Mouse (Mus musculus) stomach, embryonic 16.5 days (tissue): ENCODE data around the gene Tm9sf4. TPM values are rescaled to one million over a fixed set of nuclear protein-coding genes. Genes with fewer than 3 reads are reported as not detected.

Source experiments
- ATAC-seq: fragments of 200-750 bp; cut with Nextera tagmentation; 2 replicates; pipeline ENCODE4 v1.8.0; 2017; ENCODE audit warnings: moderate number of reproducible peaks, moderate TSS enrichment; ENCODE audit not compliant: insufficient read depth, low FRiP score
- H3K27ac ChIP-seq: fragments of 300-500 bp; sonication (generic); 2 replicates; pipeline ENCODE4 v1.5.1; 2014; ENCODE audit warnings: low read length
- H3K27me3 ChIP-seq: fragments of 300-500 bp; sonication (generic); 2 replicates; pipeline ENCODE4 v1.6.1; 2014; ENCODE audit warnings: low read length, control low read depth, mixed read lengths; ENCODE audit not compliant: control insufficient read depth, insufficient read depth
- H3K36me3 ChIP-seq: fragments of 300-500 bp; sonication (generic); 2 replicates; pipeline ENCODE4 v1.6.1; 2014; ENCODE audit warnings: low read length; ENCODE audit not compliant: control insufficient read depth, insufficient read depth
- H3K4me1 ChIP-seq: fragments of 300-500 bp; sonication (generic); 2 replicates; pipeline ENCODE4 v1.6.1; 2014; ENCODE audit warnings: low read length, control low read depth, mixed read lengths; ENCODE audit not compliant: control insufficient read depth, insufficient read depth
- H3K4me2 ChIP-seq: fragments of 300-500 bp; sonication (generic); 2 replicates; pipeline ENCODE4 v1.6.1; 2014; ENCODE audit warnings: low read depth, low read length, mixed read lengths
- H3K4me3 ChIP-seq: fragments of 300-500 bp; sonication (generic); replicated peaks from 2 replicates; pipeline ENCODE4 v1.5.1; 2014; ENCODE audit warnings: mild to moderate bottlenecking, low read length
- H3K9ac ChIP-seq: fragments of 300-500 bp; sonication (generic); 2 replicates; pipeline ENCODE4 v1.6.1; 2014; ENCODE audit warnings: low read length
- H3K9me3 ChIP-seq: fragments of 300-500 bp; sonication (generic); replicated peaks from 2 replicates; pipeline ENCODE4 v1.6.1; 2016; ENCODE audit warnings: low read length, control low read depth; ENCODE audit not compliant: control insufficient read depth
- WGBS: fragments of 180-500 bp; shearing (Covaris S2); extraction: QIAGEN DNeasy Blood & Tissue Kit; methylation state at CpG from one replicate; pipeline ENCODE4 v1.1.7; 2014; 5-methylcytosine and 5-hydroxymethylcytosine counted together
- polyA plus RNA-seq: library from polyadenylated mRNA; unstranded; fragments of >200 nt; fragmentation: Nextera tagmentation; extraction: Ambion mirVana; gene quantifications from 2 replicates; pipeline ENCODE4 v1.2.1, GENCODE M21; 2015

The Tm9sf4 gene
- polyA plus RNA-seq, 1 experiment from 2014 or later, result 86.7 TPM

- peaks cover 31% of the 10 kb centered on the region for H3K36me3 ChIP-seq
- no peak overlapping the region for H3K4me3 ChIP-seq
- H3K27ac ChIP-seq, result no peak overlapping the region
- no peaks in the 10 kb centered on the region for H3K4me1 ChIP-seq
- no peaks in the 10 kb centered on the region for H3K27me3 ChIP-seq
- H3K4me2 ChIP-seq, result no peak overlapping the region
- 72% methylated on average over 5 of the region's 5 CpGs for WGBS
- ATAC-seq, result no peak
- H3K9ac ChIP-seq, result no peak overlapping the region
- H3K9me3 ChIP-seq, result no peaks in the 10 kb centered on the region
These were observed 37.4 kb downstream of the Tm9sf4 start for GRCm38 (mm10) chr2:153198485-153198884.

- H3K9me3 ChIP-seq, result no peaks in the 10 kb centered on the region
- no peak overlapping the region for H3K4me3 ChIP-seq
- H3K27ac ChIP-seq, result no peak overlapping the region
- 84% methylated on average over 2 of the region's 2 CpGs for WGBS
- no peaks in the 10 kb centered on the region for H3K4me1 ChIP-seq
- ATAC-seq, result no peak
- no peak overlapping the region for H3K9ac ChIP-seq
- peaks cover 32% of the 10 kb centered on the region for H3K36me3 ChIP-seq
- no peak overlapping the region for H3K4me2 ChIP-seq
- H3K27me3 ChIP-seq, result no peaks in the 10 kb centered on the region
These were observed 38.0 kb downstream of the Tm9sf4 start for GRCm38 (mm10) chr2:153199114-153199513.

GRCm38 (mm10) chr2:153202766-153203165 lies 41.7 kb downstream of the Tm9sf4 start:
- no peak overlapping the region for H3K9ac ChIP-seq
- H3K4me3 ChIP-seq, result no peak overlapping the region
- H3K27ac ChIP-seq, result no peak overlapping the region
- H3K36me3 ChIP-seq, result peaks cover 19% of the 10 kb centered on the region; the same call in 1 of the 2 replicates
- no peaks in the 10 kb centered on the region for H3K27me3 ChIP-seq
- H3K4me2 ChIP-seq, result no peak overlapping the region
- ATAC-seq, result no peak
- H3K4me1 ChIP-seq, result no peaks in the 10 kb centered on the region
- H3K9me3 ChIP-seq, result no peaks in the 10 kb centered on the region
- WGBS, result 73% methylated on average over 1 of the region's 1 CpGs

- no peak overlapping the region for H3K4me3 ChIP-seq
- H3K4me2 ChIP-seq, result no peak overlapping the region
- H3K27me3 ChIP-seq, result no peaks in the 10 kb centered on the region
- WGBS, result 96% methylated on average over 2 of the region's 2 CpGs
- no peak overlapping the region for H3K27ac ChIP-seq
- H3K4me1 ChIP-seq, result no peaks in the 10 kb centered on the region
- H3K9me3 ChIP-seq, result no peaks in the 10 kb centered on the region
- no peak for ATAC-seq
- no peak overlapping the region for H3K9ac ChIP-seq
- peaks cover 24% of the 10 kb centered on the region for H3K36me3 ChIP-seq
These were observed 47.0 kb downstream of the Tm9sf4 start for GRCm38 (mm10) chr2:153208149-153208548.

- Histone ChIP-seq H3K4me2 (no peak overlapping the region), H3K9me3 (no peaks in the 10 kb centered on the region), H3K9ac (no peak overlapping the region), H3K4me3 (no peak overlapping the region), H3K4me1 (no peaks in the 10 kb centered on the region), H3K36me3 (peaks cover 21% of the 10 kb centered on the region), H3K27me3 (no peaks in the 10 kb centered on the region), H3K27ac (no peak overlapping the region)
- ATAC-seq, result no peak
- WGBS, result 89% methylated on average over 5 of the region's 5 CpGs
These were observed 48.2 kb downstream of the Tm9sf4 start for GRCm38 (mm10) chr2:153209286-153209685.

- Histone ChIP-seq H3K27me3 (no peaks in the 10 kb centered on the region), H3K27ac (no peak overlapping the region), H3K4me1 (no peaks in the 10 kb centered on the region), H3K4me2 (no peak overlapping the region), H3K9ac (no peak overlapping the region), H3K36me3 (peaks cover 15% of the 10 kb centered on the region), H3K4me3 (no peak overlapping the region), H3K9me3 (no peaks in the 10 kb centered on the region)
- WGBS, result 94% methylated on average over 5 of the region's 5 CpGs
- no peak for ATAC-seq
These were observed 50.3 kb downstream of the Tm9sf4 start for GRCm38 (mm10) chr2:153211451-153211850.

GRCm38 (mm10) chr2:153213351-153213750 lies 52.2 kb downstream of the Tm9sf4 start:
- H3K27me3 ChIP-seq, result no peaks in the 10 kb centered on the region
- no peaks in the 10 kb centered on the region for H3K9me3 ChIP-seq
- 76% methylated on average over 4 of the region's 4 CpGs for WGBS
- no peak overlapping the region for H3K9ac ChIP-seq
- H3K4me3 ChIP-seq, result no peak overlapping the region
- H3K36me3 ChIP-seq, result peaks cover 13% of the 10 kb centered on the region
- H3K4me2 ChIP-seq, result no peak overlapping the region
- no peak overlapping the region for H3K27ac ChIP-seq
- ATAC-seq, result no peak
- H3K4me1 ChIP-seq, result no peaks in the 10 kb centered on the region

- Histone ChIP-seq H3K36me3 (0 out of 2 replicates have a peak, but pooled peaks cover 2% of the 10 kb centered on the region), H3K27me3 (no peaks in the 10 kb centered on the region), H3K27ac (no peak overlapping the region), H3K9ac (no peak overlapping the region), H3K9me3 (no peaks in the 10 kb centered on the region), H3K4me3 (no peak overlapping the region), H3K4me1 (no peaks in the 10 kb centered on the region), H3K4me2 (no peak overlapping the region)
- no peak for ATAC-seq
- WGBS, result 53% methylated on average over 6 of the region's 6 CpGs
These were observed 53.7 kb downstream of the Tm9sf4 start for GRCm38 (mm10) chr2:153214771-153215259.

GRCm38 (mm10) chr2:153215421-153215820 lies 54.3 kb downstream of the Tm9sf4 start:
- no peaks in the 10 kb centered on the region for H3K27me3 ChIP-seq
- H3K4me2 ChIP-seq, result no peak overlapping the region
- no peak overlapping the region for H3K9ac ChIP-seq
- H3K4me3 ChIP-seq, result no peak overlapping the region
- no peaks in the 10 kb centered on the region for H3K9me3 ChIP-seq
- no peak for ATAC-seq
- no peaks in the 10 kb centered on the region for H3K4me1 ChIP-seq
- no peak overlapping the region for H3K27ac ChIP-seq
- no peaks in the 10 kb centered on the region for H3K36me3 ChIP-seq
- WGBS, result 76% methylated on average over 4 of the region's 4 CpGs
